Mouse (Mus musculus): ENCODE measurements around the gene Cacnb4. TPM values are rescaled to one million over a fixed set of nuclear protein-coding genes. Genes with fewer than 3 reads are reported as not detected.

Cacnb4 gene
- total RNA-seq, 2 experiments from 2014 or later = 0.73 to 1.6 TPM

GRCm38 (mm10) chr2:52420001-52420710, 256.5 kb downstream of the Cacnb4 start:
- DNase-seq = no peak

GRCm38 (mm10) chr2:52419295-52419694, 257.3 kb downstream of the Cacnb4 start:
- no peak for DNase-seq

GRCm38 (mm10) chr2:52412524-52413037, 264.1 kb downstream of the Cacnb4 start:
- DNase-seq = no peak

GRCm38 (mm10) chr2:52406480-52406879, 270.2 kb downstream of the Cacnb4 start:
- DNase-seq = no peak

GRCm38 (mm10) chr2:52405238-52405637, 271.4 kb downstream of the Cacnb4 start:
- no peak for DNase-seq

- no peak for DNase-seq
These were observed 282.1 kb downstream of the Cacnb4 start for GRCm38 (mm10) chr2:52394529-52394928.

- DNase-seq = peak; percentile 11
These were observed 286.1 kb downstream of the Cacnb4 start for GRCm38 (mm10) chr2:52390415-52390975.

- DNase-seq = no peak
These were observed 286.7 kb downstream of the Cacnb4 start for GRCm38 (mm10) chr2:52389975-52390374.

- no peak for DNase-seq
These were observed 290.2 kb downstream of the Cacnb4 start for GRCm38 (mm10) chr2:52386451-52386850.

GRCm38 (mm10) chr2:52386037-52386436, 290.6 kb downstream of the Cacnb4 start:
- no peak for DNase-seq

- DNase-seq = no peak
These were observed 297.8 kb downstream of the Cacnb4 start for GRCm38 (mm10) chr2:52378848-52379261.

- DNase-seq = no peak
These were observed 298.2 kb downstream of the Cacnb4 start, which contains the start of gene Neb for GRCm38 (mm10) chr2:52378448-52378804. Neb (minus strand) TSS chr2:52378474.

Other genes with a start within 250 kb of the Cacnb4 start
- gene Stam2, start 65.5 kb upstream of the Cacnb4 start, total RNA-seq (2021) = 10 to 100 TPM; 17.9 to 20.8 TPM
- gene Fmnl2, start 181.0 kb upstream of the Cacnb4 start, total RNA-seq (2021) = 10 to 100 TPM; 10.1 to 11.7 TPM